Mouse (Mus musculus): Measurements from ENCODE around the gene Slc22a20. TPM values are rescaled to one million over a fixed set of nuclear protein-coding genes. Genes with fewer than 3 reads are reported as not detected.

Gene Slc22a20
- not detected for total RNA-seq (2023)

GRCm38 (mm10) chr19:5986043-5986442 is at the start of gene Slc22a20:
Gene Slc22a20 (minus strand): TSS chr19:5986143.

GRCm38 (mm10) chr19:6015511-6016315 is 29.8 kb upstream of the Slc22a20 start, which contains the start of gene Capn1:
Gene Capn1 (minus strand): TSS chr19:6015897.

GRCm38 (mm10) chr19:5963883-5964562 is 21.9 kb downstream of the Slc22a20 start, which contains the start of gene Pola2:
Gene Pola2 (minus strand): TSS chr19:5964202.

GRCm38 (mm10) chr19:5924713-5925093 is 61.2 kb downstream of the Slc22a20 start, which contains the start of gene Cdc42ep2:
Gene Cdc42ep2 (minus strand): TSS chr19:5924816.

Other genes starting within 250 kb of the Slc22a20 start
- gene Ltbp3, start 245.2 kb downstream of the Slc22a20 start, total RNA-seq (2023), result not detected
- gene Scyl1, start 214.7 kb downstream of the Slc22a20 start, total RNA-seq (2023), result 10 to 100 TPM; 77.1 to 92.3 TPM
- 100 to 1,000 TPM; 177 to 193 TPM for gene Frmd8, start 110.9 kb downstream of the Slc22a20 start, total RNA-seq (2023)
- 10 to 100 TPM; 22.3 to 23.2 TPM for gene Slc25a45, start 108.3 kb downstream of the Slc22a20 start, total RNA-seq (2023)
- 1 to 10 TPM; 4.9 to 6.1 TPM for gene Tigd3, start 92.0 kb downstream of the Slc22a20 start, total RNA-seq (2023)
- 100 to 1,000 TPM; 147 to 183 TPM for gene Dpf2, start 73.1 kb downstream of the Slc22a20 start, total RNA-seq (2023)
- under 1 TPM in 1 of 2 experiments, not detected in 1; 0.52 TPM for gene Cdc42ep2, start 61.3 kb downstream of the Slc22a20 start, total RNA-seq (2023)
- 10 to 100 TPM; 66.1 to 74.2 TPM for gene Pola2, start 21.9 kb downstream of the Slc22a20 start, total RNA-seq (2023)
- gene Capn1, start 29.8 kb upstream of the Slc22a20 start, total RNA-seq (2023), result 100 to 1,000 TPM; 165 to 174 TPM
- 10 to 100 TPM; 49.9 to 56.0 TPM for gene Syvn1, start 60.4 kb upstream of the Slc22a20 start, total RNA-seq (2023)
- gene Mrpl49, start 71.6 kb upstream of the Slc22a20 start, total RNA-seq (2023), result 10 to 100 TPM; 21.7 to 31.5 TPM
- gene Fau, start 71.7 kb upstream of the Slc22a20 start, total RNA-seq (2023), result 1,000 to 10,000 TPM; 3,055 to 3,156 TPM
- gene Znhit2, start 75.0 kb upstream of the Slc22a20 start, total RNA-seq (2023), result 10 to 100 TPM; 16.1 to 20.1 TPM
- 10 to 100 TPM; 18.7 to 20.5 TPM for gene Tm7sf2, start 82.2 kb upstream of the Slc22a20 start, total RNA-seq (2023)
- gene Vps51, start 91.1 kb upstream of the Slc22a20 start, total RNA-seq (2023), result 100 to 1,000 TPM; 107 to 113 TPM
- not detected for gene Tmem262, start 93.9 kb upstream of the Slc22a20 start, total RNA-seq (2023)
- not detected for gene Gm28374, start 96.1 kb upstream of the Slc22a20 start, total RNA-seq (2023)
- gene Zfpl1, start 98.8 kb upstream of the Slc22a20 start, total RNA-seq (2023), result 10 to 100 TPM; 56.5 to 63.3 TPM
- 1 to 10 TPM; 1.7 to 3.6 TPM for gene Cdca5, start 98.8 kb upstream of the Slc22a20 start, total RNA-seq (2023)
- not detected for gene AC131692.1, start 108.3 kb upstream of the Slc22a20 start, total RNA-seq (2023)
- gene Naaladl1, start 119.6 kb upstream of the Slc22a20 start, total RNA-seq (2023), result not detected
- 10 to 100 TPM; 10.7 to 14.0 TPM for gene Sac3d1, start 132.5 kb upstream of the Slc22a20 start, total RNA-seq (2023)
- gene Snx15, start 142.2 kb upstream of the Slc22a20 start, total RNA-seq (2023), result 10 to 100 TPM; 33.6 to 39.4 TPM
- gene Batf2, start 154.8 kb upstream of the Slc22a20 start, total RNA-seq (2023), result under 1 TPM in 1 of 2 experiments, not detected in 1; 0.95 TPM
- 10 to 100 TPM; 24.3 to 25.9 TPM for gene Arl2, start 155.4 kb upstream of the Slc22a20 start, total RNA-seq (2023)
- gene Majin, start 198.2 kb upstream of the Slc22a20 start, total RNA-seq (2023), result not detected
- not detected for gene Gpha2, start 240.2 kb upstream of the Slc22a20 start, total RNA-seq (2023)
- 10 to 100 TPM; 20.3 to 31.1 TPM for gene Ppp2r5b, start 249.7 kb upstream of the Slc22a20 start, total RNA-seq (2023)

Data from T-cell, adult 66 days (primary cell).